Mouse (Mus musculus) bone marrow macrophage, adult 2 months (primary cell): ENCODE measurements around the gene Gm5294. TPM values are rescaled to one million over a fixed set of nuclear protein-coding genes. Genes with fewer than 3 reads are reported as not detected.

ENCODE experiments used
- H3K27ac ChIP-seq: 2 replicates; pipeline ENCODE4 v1.5.1; 2012; ENCODE audit warnings: low read depth, low read length; ENCODE audit not compliant: insufficient read depth
- H3K4me1 ChIP-seq: 2 replicates; pipeline ENCODE4 v1.6.1; 2012; ENCODE audit warnings: low read length; ENCODE audit not compliant: control insufficient read depth, insufficient read depth
- H3K4me3 ChIP-seq: 2 replicates; pipeline ENCODE4 v1.5.1; 2012; ENCODE audit warnings: mild to moderate bottlenecking, low read length, moderate library complexity; ENCODE audit not compliant: insufficient read depth
- CTCF ChIP-seq: IDR thresholded peaks from 2 replicates; pipeline ENCODE4 v1.5.1; 2012; ENCODE audit warnings: low read depth, mild to moderate bottlenecking, low read length, moderate library complexity
- POLR2A ChIP-seq: IDR thresholded peaks from 2 replicates; pipeline ENCODE4 v1.6.1; 2012; ENCODE audit warnings: mild to moderate bottlenecking, low read depth, low read length, borderline replicate concordance
- polyA plus RNA-seq: library from polyadenylated mRNA; stranded (reverse); fragments of >200 nt; gene quantifications from 2 replicates; pipeline ENCODE4 v1.2.4, GENCODE M21; 2012; ENCODE audit not compliant: missing spikeins, insufficient read depth, insufficient read length

Gene Gm5294
- polyA plus RNA-seq, 1 experiment, result not detected

- no peak overlapping the region for H3K27ac ChIP-seq
- TF ChIP-seq CTCF, result no peak
- TF ChIP-seq POLR2A, result no peak
- no peaks in the 10 kb centered on the region for H3K4me1 ChIP-seq
- H3K4me3 ChIP-seq, result no peak overlapping the region
Observed at GRCm38 (mm10) chr5:138864166-138864565, 44.3 kb downstream of the Gm5294 start.

- H3K4me3 ChIP-seq, result no peak overlapping the region
- no peaks in the 10 kb centered on the region for H3K4me1 ChIP-seq
- no peak for TF ChIP-seq CTCF
- no peak for TF ChIP-seq POLR2A
- no peak overlapping the region for H3K27ac ChIP-seq
Observed at GRCm38 (mm10) chr5:138864880-138865279, 45.0 kb downstream of the Gm5294 start.

- Histone ChIP-seq H3K4me1 (no peaks in the 10 kb centered on the region), H3K27ac (no peak overlapping the region), H3K4me3 (no peak overlapping the region)
- no peak for TF ChIP-seq CTCF
- no peak for TF ChIP-seq POLR2A
Observed at GRCm38 (mm10) chr5:138865637-138866036, 45.8 kb downstream of the Gm5294 start.

Other genes starting within 250 kb of the Gm5294 start
- 23.0 and 28.8 TPM in 2 replicates for gene Zfp68, start 200.3 kb upstream of the Gm5294 start, polyA plus RNA-seq
- gene A430033K04Rik, start 197.2 kb upstream of the Gm5294 start, polyA plus RNA-seq, result 3.4 and 3.8 TPM in 2 replicates
- gene Fam20c, start 65.6 kb upstream of the Gm5294 start, polyA plus RNA-seq, result 33.1 and 36.5 TPM in 2 replicates
- 15.6 and 15.8 TPM in 2 replicates for gene Pdgfa, start 177.3 kb downstream of the Gm5294 start, polyA plus RNA-seq